Mouse (Mus musculus): ENCODE measurements around the gene Cntn2.
A peak's percentile ranks its signal among the peaks of the same experiment; 100 is the strongest.

Cntn2 gene

DNA sequence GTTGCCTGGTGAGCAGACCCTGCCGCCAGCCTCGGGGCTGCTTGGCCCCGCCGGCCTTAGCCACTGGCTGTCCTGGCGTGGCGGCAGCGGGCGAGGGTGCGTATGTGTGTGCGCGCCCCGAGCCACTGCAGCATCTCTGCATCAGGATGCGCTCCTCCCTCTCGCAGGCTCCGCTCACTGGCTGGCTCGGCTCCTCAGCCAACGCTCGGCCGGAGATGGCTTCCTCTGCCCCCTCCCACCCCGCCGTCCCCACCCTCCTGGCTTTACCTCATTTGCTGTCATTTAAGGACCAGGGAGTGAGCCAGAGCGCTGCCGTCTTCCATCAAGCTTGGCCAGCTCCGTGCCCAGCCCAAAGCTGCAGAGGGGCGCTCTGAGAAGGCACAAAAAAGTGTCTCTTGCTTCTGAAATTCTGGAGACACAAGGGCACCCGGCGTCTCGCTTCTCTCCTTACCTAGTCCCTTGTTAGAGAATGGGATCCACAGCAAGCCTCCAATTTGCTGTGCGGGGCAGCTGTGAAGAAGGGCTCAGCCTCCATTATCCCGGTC lies at the start of gene Cntn2:
Gene Cntn2 (minus strand): TSS at position 495 of the 545 bp plus-strand sequence.
- peak; percentile 93 for ATAC-seq (ENCODE audit: low TSS enrichment)

DNA sequence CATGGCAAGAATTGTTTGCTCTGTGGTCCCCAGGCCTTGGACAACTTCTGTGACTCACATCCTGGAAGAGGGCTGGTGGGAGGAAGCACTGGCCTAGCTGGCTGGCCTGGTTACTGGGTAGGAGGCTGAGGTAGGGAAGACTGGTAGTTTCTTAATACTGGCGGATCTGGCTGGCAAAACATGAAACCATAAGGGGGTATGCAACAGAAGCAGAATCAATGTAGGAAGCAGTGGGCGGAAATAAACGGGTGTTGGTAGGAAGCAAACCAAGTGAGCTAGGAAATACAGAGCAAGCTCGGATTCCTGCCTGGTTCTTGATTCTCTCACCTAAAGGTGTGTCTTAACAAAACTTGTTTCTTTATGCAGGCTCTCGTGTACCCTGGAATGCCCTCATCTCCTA lies 49.1 kb upstream of the Cntn2 start:
- ATAC-seq (ENCODE audit: low TSS enrichment) = peak; percentile 25; the same call in 1 of the 2 replicates

DNA sequence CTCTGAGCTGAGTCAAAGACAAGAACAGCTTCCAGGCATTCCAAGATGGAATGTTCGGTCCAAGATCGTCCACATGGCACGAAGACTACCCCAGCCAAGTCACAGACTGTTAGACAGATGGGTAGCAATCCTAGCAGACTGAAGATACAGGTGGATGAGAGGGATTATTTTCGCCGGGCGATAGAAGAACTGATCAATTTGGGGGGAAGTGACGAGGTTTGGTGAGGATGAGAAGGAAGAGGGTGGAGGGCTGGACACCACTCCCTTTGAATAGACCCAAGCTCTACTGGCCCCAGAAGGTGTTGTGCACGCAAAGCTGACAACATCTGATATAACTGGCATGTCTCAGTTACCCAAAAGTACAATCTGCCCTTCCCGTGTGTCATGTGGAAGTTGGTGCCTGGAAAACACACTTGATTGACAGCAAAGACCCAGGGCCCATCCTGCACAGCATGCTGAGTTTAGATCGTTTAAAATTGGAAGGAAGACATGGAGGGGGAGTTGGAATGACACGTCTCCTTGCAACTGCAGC lies 48.4 kb upstream of the Cntn2 start:
- ATAC-seq (ENCODE audit: low TSS enrichment) = peak; percentile 48

DNA sequence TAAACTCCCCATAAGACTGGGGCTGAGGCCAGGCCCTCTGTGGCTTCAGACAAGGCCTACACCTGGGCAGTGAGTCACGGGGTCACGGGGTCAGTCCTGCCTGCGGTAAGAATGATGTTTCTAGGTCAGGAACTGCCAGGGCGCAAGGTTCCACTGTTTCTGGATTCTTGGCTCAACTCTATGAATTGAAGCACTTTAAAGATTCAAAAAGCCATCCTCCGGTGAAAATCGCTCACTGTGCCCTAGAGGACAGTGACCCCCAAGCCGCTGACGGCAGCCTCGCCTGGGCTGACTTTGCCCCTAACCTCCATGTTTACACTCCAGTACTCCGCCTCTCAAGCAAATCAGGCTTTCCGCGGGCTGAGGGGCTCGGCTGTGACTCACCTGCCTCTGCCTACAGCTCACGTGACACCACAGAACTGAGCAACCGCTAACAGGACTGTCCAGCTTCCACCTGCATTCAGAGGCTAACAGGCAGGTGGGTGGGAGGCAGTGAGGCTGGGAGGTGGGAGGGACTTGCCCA lies 43.7 kb upstream of the Cntn2 start:
- ATAC-seq (ENCODE audit: low TSS enrichment) = no peak

DNA sequence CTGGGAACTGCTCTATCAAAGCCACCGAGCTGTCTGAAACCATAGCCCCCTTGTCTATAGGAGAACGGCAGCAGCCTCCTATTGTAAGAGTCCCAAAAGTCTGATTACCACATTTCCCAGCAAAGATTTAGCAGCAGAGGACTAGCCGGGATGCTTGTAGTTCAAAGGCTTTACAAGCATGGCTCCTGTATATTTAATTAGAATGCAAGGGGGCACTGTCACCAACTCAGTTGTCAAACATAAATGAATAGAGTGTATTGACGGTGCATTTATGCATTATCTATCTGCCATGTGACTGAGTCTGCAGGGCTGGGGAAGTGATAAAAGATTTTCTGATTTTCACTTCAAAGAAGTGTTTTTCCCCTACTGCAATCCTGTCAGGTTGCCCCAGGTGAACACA lies 42.3 kb upstream of the Cntn2 start:
- no peak for ATAC-seq (ENCODE audit: low TSS enrichment)

DNA sequence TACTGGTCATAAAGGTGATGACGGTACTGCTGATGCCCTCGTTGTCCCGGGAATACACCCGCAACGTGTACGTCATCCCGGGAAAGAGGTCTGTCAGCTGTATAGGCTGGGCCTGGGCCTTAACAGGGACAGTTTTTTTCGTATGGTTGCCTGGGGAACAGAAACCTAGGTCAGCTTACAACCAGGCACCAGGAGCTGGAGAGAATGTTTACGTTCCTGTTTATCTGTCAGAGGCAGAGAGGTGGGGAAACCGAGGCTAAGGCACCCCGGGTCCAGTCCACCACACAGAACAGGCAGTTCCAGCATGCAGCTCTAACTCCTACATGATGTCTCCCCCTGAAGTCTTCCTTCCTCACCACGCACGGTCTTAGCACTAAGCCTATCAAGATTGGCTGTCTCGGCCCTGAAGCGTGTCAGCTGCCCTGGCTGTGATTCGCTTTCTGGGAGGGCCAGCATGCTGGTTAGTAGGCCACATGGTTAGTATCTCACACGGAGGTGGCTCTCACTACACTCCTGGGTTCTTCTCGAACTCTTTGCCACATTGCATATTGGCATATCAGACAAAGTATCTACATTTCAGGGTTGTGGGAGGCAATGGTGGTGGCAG lies 40.0 kb upstream of the Cntn2 start:
- peak; percentile 44 for ATAC-seq (ENCODE audit: low TSS enrichment)

DNA sequence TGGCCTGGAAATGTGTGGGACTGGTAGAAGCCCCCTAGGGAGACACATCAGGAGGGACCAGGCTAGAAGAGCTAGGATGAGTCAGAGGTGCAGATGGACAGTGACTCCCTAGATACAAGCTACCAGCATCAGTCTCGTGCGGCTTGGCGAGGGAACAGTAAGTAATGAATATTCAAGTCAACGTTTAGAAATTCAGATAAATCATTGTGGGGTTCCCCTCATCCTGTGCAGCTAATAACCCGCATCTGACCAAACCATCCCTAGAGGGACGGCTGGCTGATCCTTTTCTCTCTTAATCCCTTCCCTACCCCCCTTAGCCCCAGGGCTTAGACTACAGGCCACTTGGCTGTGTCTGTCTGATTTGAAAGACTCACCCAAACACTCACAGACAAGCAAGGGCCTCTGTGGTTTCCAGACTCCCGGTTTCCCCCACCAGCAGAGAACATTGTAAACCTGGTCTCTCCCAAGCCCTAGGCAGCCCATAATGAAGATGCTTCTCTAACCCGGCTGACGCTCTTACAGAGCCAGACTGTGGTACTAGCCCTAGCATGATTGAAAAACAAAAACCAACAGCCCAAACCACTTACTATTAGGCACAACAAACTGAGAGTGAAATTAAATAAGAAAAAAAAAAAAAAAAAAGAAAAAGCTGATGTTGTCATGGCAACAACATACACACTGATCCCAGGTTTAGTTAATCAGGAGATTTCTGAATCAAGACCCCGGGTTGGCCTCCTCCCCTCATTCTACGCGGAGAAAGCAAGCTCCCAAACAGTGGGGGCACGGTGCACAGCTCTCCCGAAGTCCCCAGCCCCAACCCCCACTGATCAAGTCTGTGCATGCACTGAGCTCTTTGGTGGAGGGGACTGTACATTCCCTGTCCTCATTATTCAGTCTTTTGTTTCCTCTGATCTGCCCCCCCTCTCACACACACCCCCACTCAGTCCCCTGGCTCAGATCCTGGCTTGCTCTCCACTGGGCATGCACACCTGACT lies 39.1 kb upstream of the Cntn2 start:
- ATAC-seq (ENCODE audit: low TSS enrichment) = no peak

DNA sequence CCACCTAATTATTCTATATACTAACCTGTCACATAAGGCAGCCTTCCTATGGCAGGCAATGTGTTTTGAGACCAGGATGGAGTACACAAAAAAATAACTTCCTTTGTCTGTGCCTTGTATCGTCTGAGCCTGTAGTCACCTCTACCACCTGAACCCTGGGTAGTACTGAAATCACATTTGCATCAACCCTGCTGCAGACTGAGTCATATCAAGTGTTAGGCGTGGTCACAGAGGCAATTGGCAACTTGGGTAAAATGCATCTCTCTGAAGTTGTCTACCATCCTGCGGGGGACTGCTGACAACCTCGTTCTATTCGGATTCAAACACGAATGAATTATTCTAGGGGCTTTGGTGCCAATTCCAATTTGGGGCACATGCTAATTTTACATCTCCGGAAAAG lies 37.0 kb upstream of the Cntn2 start:
- ATAC-seq (ENCODE audit: low TSS enrichment) = no peak

DNA sequence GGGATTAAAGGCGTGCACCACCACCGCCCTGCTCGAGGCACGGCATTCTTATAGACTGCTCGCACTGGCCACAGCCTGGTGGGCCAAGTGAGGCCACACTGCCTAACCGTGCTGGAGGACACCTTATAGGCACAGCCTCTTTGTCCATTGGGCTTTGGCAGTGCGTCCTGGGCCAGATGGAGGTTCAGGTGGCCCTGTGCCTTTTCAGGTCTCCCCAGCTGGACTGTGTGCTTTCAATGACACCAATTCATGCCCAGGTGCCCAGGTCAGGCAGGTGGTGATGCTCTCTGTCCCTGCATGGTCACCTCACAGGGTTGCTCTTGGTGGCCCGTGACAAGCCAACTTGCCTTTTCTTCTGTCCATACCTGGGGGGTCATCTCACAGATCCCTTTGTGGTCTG lies 33.8 kb upstream of the Cntn2 start:
- ATAC-seq (ENCODE audit: low TSS enrichment) = no peak

DNA sequence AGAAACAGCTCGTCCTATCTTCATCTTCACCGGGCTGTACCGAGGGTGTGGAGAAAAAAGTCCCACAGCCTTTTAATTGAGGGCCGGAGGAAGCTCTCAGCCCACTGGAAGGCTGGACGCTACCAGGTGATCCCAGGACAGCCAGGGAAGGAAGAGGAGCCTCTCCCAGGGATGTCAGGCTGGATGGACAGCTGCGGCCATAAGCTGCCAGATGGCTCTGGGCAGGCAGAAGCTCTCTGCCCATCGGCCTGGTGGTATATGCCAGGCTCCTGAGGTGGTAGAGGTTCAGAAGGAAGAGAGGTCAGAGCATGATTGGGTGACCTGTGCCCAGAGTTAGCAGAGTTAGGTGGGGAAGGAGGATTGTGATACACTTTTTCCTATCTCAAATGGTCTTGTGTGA lies 29.8 kb upstream of the Cntn2 start:
- no peak for ATAC-seq (ENCODE audit: low TSS enrichment)

DNA sequence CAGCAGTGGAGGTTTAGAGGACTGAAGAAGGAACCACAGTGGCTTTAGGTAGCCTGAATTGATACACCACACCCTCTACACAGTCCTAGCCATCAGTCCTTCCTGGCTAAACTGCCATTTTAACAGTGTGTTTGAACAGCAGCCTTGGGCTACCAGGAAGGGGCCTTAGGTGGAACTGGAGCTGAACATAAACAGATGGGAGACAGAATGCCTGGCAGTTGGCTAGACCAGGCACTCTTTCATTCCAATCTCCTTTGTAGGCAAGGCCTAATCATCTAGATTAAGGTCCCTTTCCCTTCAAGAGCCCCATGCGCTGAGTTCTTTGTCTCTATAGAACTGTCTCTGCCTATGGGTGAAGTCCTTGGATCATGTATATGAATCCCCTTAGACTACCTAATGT lies 28.6 kb upstream of the Cntn2 start:
- ATAC-seq (ENCODE audit: low TSS enrichment) = no peak

DNA sequence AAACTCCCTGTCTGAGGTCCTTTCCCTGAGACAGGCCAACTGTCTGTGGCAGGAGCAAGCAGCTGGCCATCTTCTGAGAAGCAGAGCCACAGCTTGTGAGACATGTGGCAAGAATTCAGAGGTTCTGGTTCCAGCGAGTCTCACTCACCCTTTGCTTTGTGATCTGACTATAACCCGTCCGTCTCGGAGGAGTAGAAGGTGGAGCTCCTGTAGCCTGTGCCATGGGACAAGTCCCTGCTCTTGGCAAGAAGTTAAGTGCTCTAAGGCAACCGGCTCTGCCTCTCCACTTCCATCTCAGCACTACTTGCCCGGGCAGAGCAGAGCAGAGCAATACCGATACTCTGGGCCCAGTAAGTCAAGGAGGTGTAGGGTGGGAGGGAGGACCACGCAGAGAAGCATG lies 27.9 kb upstream of the Cntn2 start:
- no peak for ATAC-seq (ENCODE audit: low TSS enrichment)

DNA sequence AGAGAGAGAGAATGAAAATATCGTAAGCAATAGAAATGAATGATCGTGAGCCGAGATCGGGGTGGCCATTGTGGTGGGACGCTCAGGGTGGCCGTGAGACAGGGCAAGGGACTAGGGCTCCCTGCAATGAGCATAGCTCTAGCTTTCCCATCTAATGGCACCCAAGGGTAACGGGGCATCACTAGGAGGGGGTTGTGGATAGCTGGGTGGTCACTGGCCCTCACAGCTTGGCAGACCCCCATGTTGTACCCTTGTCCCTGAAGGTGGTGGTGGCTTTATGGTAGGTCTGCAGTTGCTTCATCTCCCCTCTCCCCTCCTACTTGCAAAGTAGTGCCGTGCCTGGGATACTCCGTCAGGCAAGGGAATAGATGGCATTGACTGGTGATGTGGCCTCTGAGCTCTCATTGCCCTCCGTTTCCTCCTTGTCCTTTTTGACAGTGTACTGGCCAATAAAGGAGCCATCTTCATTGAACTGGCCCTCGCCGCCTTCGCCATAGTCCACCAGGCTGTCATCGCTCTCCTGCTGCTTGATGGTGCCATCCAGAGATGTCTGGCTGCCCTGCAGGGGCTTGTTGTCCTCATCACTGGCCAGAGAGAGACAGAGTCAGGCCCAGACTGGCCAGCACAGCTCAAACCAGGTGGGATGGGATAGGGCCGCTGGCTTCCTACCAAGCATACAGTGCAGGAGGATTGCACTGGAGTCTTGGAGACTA lies 27.2 kb upstream of the Cntn2 start:
- no peak for ATAC-seq (ENCODE audit: low TSS enrichment)

DNA sequence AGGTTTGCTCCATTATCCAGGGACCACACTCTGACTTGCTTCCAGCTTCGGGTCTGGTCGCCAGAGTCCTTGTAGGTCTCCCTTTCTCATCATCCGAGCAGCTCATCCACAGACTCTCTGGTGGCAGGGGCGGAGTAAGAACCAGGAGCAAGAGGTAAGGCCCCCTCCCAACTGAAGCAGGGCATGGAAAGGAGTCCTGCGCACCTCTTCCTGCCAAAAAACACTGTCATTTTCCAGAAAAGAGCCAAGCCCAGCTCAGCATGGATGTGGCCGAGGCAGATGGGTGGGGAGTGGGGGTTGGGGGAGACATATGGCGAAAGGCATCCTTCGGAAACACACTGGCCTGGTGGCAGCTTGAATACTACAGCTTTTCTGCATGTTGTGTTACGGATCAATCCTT lies 26.5 kb upstream of the Cntn2 start:
- no peak for ATAC-seq (ENCODE audit: low TSS enrichment)

DNA sequence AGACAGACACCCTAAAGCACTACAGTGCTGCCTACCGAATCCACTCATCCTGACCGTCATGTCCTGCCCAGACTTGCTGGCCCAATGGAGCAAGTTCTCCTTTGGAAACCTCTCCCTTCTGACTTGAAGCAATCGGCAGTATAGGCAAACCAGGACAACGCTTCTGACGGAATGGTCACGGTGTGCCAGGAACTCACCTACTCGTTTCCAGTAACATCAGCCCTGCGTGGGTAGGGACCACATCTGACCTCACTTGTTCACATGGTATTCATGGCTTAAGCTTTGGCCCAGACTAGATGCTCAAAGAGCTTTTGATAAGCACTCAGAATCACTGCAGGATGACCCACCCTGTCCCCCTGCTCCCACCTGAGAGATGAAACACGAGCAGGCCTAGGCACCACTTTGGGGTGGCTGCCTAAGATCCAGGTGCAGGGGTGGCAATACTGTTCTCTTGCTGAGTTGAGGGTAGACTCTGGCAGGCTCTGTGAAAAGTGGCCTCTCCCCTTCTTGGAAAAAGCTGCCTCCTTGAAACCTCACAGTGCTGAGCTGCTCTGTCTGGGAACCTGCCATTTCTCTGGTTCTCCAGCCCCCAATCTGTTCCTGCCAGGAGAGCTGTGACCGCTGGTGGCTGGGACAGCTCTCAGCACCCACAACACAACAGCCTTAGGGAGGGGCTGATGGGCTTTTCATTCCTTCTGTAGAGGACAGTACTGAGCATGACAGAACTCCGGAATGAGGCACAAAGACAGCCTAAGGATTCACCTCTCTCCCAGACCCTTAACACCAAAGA lies 24.5 kb upstream of the Cntn2 start:
- peak; percentile 42 for ATAC-seq (ENCODE audit: low TSS enrichment)

DNA sequence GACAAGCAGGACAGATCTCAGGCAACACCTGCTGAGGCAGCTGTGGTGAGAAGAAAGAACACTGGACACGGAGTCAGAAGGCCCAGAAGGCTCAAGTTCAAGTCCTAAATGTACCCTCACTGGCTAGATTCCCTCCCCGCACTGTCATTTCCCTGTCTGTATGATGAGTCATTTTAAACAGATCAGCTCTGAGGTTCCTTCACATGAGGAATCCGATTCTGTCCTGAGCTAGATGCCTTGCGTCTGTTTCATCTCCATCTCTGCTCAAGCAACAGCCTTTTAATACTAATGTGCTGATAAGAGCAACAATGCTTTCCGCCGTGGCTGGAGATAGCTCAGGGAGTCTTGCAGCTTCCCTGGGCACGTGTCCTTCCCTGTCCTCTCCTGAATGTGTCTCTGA lies 22.7 kb upstream of the Cntn2 start:
- peak; percentile 28; the same call in 1 of the 2 replicates for ATAC-seq (ENCODE audit: low TSS enrichment)

DNA sequence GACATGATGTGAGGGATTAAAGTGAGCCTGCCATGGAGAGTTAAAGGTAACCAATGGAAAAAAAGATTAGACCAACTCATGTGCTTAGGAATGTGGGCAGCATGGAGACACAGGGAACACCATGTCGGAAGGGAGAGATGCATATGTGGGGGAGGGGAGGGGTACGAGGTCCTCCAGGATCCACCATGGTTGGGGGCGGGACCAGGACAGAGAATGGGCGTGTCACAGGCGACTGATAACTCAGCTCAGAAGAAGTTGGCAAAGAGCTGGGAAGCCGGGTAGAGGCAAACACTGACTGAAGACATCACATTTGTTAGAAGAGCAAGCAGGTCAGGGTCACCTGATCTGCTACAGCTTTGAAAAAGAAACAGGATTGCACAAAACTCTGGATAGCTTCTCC lies 21.9 kb upstream of the Cntn2 start:
- no peak for ATAC-seq (ENCODE audit: low TSS enrichment)

DNA sequence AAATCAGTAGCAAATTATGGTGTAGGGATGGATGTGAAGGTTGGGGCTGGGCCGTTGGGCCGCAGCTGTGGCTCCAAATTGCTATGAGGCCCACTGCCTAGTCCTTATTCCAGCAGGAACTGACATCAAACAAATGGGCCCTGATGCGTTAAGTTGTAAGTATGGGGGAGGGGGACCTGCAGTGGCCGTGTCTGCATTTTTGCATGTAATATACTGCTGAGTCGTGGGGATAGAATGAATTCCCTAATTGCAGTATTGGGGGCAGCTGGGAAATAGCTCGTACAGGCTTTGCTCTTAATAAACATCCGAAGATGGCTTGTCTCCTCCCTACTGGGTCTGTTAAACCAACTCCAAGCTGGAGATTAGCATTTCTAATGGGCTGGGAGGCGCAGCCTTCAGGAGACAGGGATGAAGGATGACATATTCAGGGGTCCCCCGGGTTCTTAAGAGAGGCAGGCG lies 19.3 kb upstream of the Cntn2 start:
- no peak for ATAC-seq (ENCODE audit: low TSS enrichment)

DNA sequence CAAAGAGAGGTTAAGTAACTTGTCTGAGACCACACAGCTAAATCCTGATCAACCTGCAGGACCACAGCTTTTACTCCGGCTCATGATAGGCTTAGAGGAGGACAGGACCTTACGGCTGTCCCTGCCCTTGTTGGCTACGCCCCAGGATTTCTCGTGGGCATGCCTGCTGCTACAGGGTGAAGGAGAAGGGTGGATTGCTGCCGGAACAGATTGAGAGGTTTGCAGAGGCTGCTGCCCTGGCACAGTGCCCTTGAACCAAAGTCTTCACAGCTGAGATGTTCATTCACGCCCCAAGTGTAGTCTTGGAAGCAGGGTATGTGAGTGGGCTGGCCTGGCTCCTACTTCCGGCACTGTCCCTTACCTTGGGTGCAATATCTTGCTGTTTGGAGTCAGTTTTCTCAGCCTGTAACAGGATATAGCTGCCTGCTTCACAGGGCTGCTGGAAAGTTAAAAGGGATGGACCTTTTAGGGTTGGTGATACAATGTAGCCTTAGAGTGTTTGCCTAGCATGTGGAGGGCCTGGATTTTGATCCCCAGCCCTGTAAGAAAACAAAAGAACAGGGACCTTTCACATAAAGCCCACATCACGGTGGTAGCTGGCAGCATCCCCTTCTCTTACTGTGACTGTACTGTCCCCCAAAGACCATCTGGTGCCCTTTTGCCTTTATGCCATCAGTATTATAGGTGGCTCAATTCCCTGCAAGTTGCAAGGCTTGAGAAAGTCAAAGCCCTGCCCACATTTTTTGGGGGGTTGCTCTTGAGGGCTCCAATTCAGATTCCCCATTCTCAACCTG lies 18.0 kb upstream of the Cntn2 start:
- ATAC-seq (ENCODE audit: low TSS enrichment) = no peak

DNA sequence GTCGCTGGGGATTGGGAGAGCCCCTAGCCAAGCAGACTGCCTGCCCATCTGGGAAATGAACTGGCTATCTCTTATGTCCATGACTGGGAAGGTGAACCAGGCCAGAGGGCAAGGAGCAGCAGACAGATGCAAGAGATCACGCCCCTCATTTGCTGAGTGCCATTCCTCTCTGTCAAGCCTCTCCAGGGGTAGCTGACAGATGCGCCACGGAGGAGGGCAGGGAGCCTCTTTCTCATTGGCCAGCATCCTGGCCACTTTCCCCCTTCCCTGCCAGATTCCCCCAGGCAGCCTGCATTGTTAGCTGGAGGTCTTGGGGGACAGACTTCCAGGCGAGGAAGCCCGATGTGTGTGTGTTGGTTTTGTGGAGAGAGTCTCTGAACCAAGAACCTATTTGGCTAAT lies 16.0 kb upstream of the Cntn2 start:
- no peak for ATAC-seq (ENCODE audit: low TSS enrichment)
